Mouse (Mus musculus): Measurements from ENCODE around the gene Tph1. TPM values are rescaled to one million over a fixed set of nuclear protein-coding genes. Genes with fewer than 3 reads are reported as not detected.

Tph1 gene
- total RNA-seq (2023; ENCODE audit: inconsistent age): not detected in 4 replicates

DNA sequence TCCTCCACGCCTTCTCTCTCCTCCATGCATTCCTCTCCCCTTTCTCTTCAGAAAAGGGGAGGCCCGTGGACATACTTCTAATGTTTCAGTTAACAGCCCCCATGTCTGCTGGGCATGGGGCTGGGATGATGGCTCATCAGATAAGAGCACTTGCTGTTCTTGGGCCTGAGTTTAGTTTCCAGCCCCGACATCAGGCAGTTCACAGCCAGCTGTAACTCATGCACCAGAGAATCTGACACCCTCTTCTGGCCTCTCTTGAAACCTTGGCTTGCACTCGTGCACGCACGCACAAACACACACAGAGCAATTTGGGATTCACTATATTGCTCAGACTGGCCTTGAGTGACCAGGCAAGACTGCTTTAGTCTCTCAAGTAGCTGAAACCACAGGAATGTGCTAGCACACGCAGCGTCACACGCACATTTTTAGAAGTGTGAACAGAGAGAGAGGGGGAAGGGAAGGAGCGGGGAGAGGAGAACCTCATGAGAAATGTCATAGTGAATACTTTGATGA lies at the start of gene Tph1:
TSS of gene Tph1 (minus strand) at position 378 of the 513 bp plus-strand sequence.

GRCm38 (mm10) chr7:46715600-46715999 lies 43.3 kb upstream of the Tph1 start, which contains the start of gene Saa3:
Gene Saa3 (minus strand): TSS chr7:46715700.

GRCm38 (mm10) chr7:46710390-46710844 lies 38.1 kb upstream of the Tph1 start, which contains the start of gene Saal1:
Gene Saal1 (minus strand): TSS chr7:46710680.

GRCm38 (mm10) chr7:46639692-46640031 lies 32.7 kb downstream of the Tph1 start, which contains the start of gene Sergef:
Gene Sergef (minus strand): TSS chr7:46639807.

Other genes with a start within 250 kb of the Tph1 start
- 22.1 to 27.1 TPM (median 23.8 TPM) in 4 replicates for gene Sergef, start 32.7 kb downstream of the Tph1 start, total RNA-seq (2023; ENCODE audit: inconsistent age)
- gene Saal1, start 38.1 kb upstream of the Tph1 start, total RNA-seq (2023; ENCODE audit: inconsistent age): 14.0 to 16.3 TPM (median 14.9 TPM) in 4 replicates
- gene Saa3, start 43.2 kb upstream of the Tph1 start, total RNA-seq (2023; ENCODE audit: inconsistent age): 0.90 TPM in 1 of 4 replicates, not detected in the others
- gene Saa4, start 60.1 kb upstream of the Tph1 start, total RNA-seq (2023; ENCODE audit: inconsistent age): not detected in 4 replicates
- gene Saa1, start 70.4 kb upstream of the Tph1 start, total RNA-seq (2023; ENCODE audit: inconsistent age): not detected in 4 replicates
- not detected in 4 replicates for gene Saa2, start 79.3 kb upstream of the Tph1 start, total RNA-seq (2023; ENCODE audit: inconsistent age)
- gene Hps5, start 123.5 kb upstream of the Tph1 start, total RNA-seq (2023; ENCODE audit: inconsistent age): 52.4 to 64.3 TPM (median 57.5 TPM) in 4 replicates
- 55.3 to 67.0 TPM (median 62.3 TPM) in 4 replicates for gene Gtf2h1, start 123.6 kb upstream of the Tph1 start, total RNA-seq (2023; ENCODE audit: inconsistent age)
- 177 to 194 TPM (median 177 TPM) in 4 replicates for gene Ldha, start 168.9 kb upstream of the Tph1 start, total RNA-seq (2023; ENCODE audit: inconsistent age)
- not detected in 4 replicates for gene Ldhc, start 188.7 kb upstream of the Tph1 start, total RNA-seq (2023; ENCODE audit: inconsistent age)
- gene Tsg101, start 247.4 kb upstream of the Tph1 start, total RNA-seq (2023; ENCODE audit: inconsistent age): 55.6 to 62.8 TPM (median 60.6 TPM) in 4 replicates